Mouse (Mus musculus): ENCODE data around the gene Ints4. TPM values are rescaled to one million over a fixed set of nuclear protein-coding genes. Genes with fewer than 3 reads are reported as not detected.

Ints4 gene
- polyA plus RNA-seq, 1 experiment from 2014 or later: 61.3 TPM

DNA sequence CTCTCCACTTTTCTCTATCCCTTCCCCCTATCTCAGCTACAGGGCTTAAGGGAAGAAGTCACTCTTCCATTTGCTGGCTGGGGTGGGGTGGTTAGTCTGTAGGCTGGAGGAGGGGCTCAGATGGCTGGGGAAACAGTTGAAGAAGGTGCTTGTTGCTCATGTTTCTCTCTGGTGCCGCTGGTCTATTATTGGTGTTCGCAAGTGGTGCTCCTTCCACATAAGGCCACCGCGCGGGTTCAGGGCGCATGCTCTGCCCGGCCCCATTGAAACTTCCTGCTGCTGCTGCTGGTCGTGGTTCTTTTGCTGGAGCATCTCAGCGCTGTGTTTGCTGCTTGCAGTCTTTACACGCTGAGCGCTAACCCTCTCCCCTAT lies 100.1 kb downstream of the Ints4 start:
- Histone ChIP-seq H3K27me3 (ENCODE audit: control insufficient read depth, insufficient read depth, low read length) (no peaks in the 10 kb centered on the region), H3K27ac (ENCODE audit: low read length) (peak overlapping the region; percentile 99), H3K36me3 (ENCODE audit: control insufficient read depth, insufficient read depth, low read length) (no peaks in the 10 kb centered on the region), H3K9ac (replicated peaks; ENCODE audit: low read depth, low read length) (peak overlapping the region; percentile 99), H3K9me3 (ENCODE audit: control insufficient read depth, low read depth, low read length) (no peaks in the 10 kb centered on the region), H3K4me1 (ENCODE audit: control insufficient read depth, insufficient read depth, low read length) (peaks cover 11% of the 10 kb centered on the region; the same call in 1 of the 2 replicates), H3K4me3 (ENCODE audit: low read depth, low read length) (peak overlapping the region; percentile 100), H3K4me2 (replicated peaks; ENCODE audit: low read depth, low read length) (peak overlapping the region; percentile 73)
- ATAC-seq (ENCODE audit: insufficient number of reproducible peaks, insufficient read depth, low FRiP score, low read depth): peak; percentile 49
- 1% methylated on average over 11 of the region's 11 CpGs for WGBS

DNA sequence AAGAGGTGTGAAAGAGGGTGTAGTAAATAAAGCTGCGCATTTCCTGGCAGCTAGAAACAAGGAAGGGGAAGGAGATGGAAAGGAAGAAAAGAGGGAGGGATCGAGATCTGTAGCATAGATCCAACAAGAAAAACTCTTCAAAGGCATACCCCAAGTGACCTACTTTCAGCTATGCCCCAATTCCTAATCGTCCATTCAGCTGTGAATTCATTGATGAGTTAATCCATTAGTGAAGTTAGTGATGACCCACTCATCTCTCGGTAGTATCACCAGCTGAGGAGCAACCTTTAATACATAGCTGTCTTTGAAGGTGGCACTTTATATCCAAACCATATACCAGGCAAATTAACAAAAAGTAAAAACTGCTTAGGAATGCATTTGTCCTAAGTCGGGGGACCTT lies 107.8 kb downstream of the Ints4 start:
- H3K36me3 ChIP-seq (ENCODE audit: control insufficient read depth, insufficient read depth, low read length): no peaks in the 10 kb centered on the region
- no peak overlapping the region for H3K9ac ChIP-seq (replicated peaks; ENCODE audit: low read depth, low read length)
- H3K4me3 ChIP-seq (ENCODE audit: low read depth, low read length): no peak overlapping the region
- H3K4me2 ChIP-seq (replicated peaks; ENCODE audit: low read depth, low read length): no peak overlapping the region
- H3K9me3 ChIP-seq (ENCODE audit: control insufficient read depth, low read depth, low read length): no peaks in the 10 kb centered on the region
- 80% methylated on average over 5 of the region's 5 CpGs for WGBS
- no peaks in the 10 kb centered on the region for H3K27me3 ChIP-seq (ENCODE audit: control insufficient read depth, insufficient read depth, low read length)
- peaks cover 25% of the 10 kb centered on the region for H3K4me1 ChIP-seq (ENCODE audit: control insufficient read depth, insufficient read depth, low read length)
- H3K27ac ChIP-seq (ENCODE audit: low read length): no peak overlapping the region
- ATAC-seq (ENCODE audit: insufficient number of reproducible peaks, insufficient read depth, low FRiP score, low read depth): no peak

GRCm38 (mm10) chr7:97590488-97590887 lies 109.7 kb downstream of the Ints4 start:
- WGBS: 9% methylated on average over 3 of the region's 3 CpGs
- H3K9ac ChIP-seq (replicated peaks; ENCODE audit: low read depth, low read length): no peak overlapping the region
- no peak overlapping the region for H3K27ac ChIP-seq (ENCODE audit: low read length)
- H3K27me3 ChIP-seq (ENCODE audit: control insufficient read depth, insufficient read depth, low read length): no peaks in the 10 kb centered on the region
- H3K36me3 ChIP-seq (ENCODE audit: control insufficient read depth, insufficient read depth, low read length): no peaks in the 10 kb centered on the region
- H3K4me2 ChIP-seq (replicated peaks; ENCODE audit: low read depth, low read length): no peak overlapping the region
- no peak overlapping the region for H3K4me3 ChIP-seq (ENCODE audit: low read depth, low read length)
- H3K4me1 ChIP-seq (ENCODE audit: control insufficient read depth, insufficient read depth, low read length): peaks cover 25% of the 10 kb centered on the region
- ATAC-seq (ENCODE audit: insufficient number of reproducible peaks, insufficient read depth, low FRiP score, low read depth): no peak
- no peaks in the 10 kb centered on the region for H3K9me3 ChIP-seq (ENCODE audit: control insufficient read depth, low read depth, low read length)

Other genes with a start within 250 kb of the Ints4 start
- gene Usp35, start 148.9 kb upstream of the Ints4 start, polyA plus RNA-seq (2014; fragmentation: Nextera tagmentation; extraction: Ambion mirVana): 3.4 and 3.6 TPM in 2 replicates
- 5.8 and 6.6 TPM in 2 replicates for gene Kctd21, start 148.6 kb upstream of the Ints4 start, polyA plus RNA-seq (2014; fragmentation: Nextera tagmentation; extraction: Ambion mirVana)
- gene Alg8, start 109.3 kb upstream of the Ints4 start, polyA plus RNA-seq (2014; fragmentation: Nextera tagmentation; extraction: Ambion mirVana): 38.3 and 40.5 TPM in 2 replicates
- 376 and 384 TPM in 2 replicates for gene Ndufc2, start 81.0 kb upstream of the Ints4 start, polyA plus RNA-seq (2014; fragmentation: Nextera tagmentation; extraction: Ambion mirVana)
- gene Thrsp, start 63.2 kb upstream of the Ints4 start, polyA plus RNA-seq (2014; fragmentation: Nextera tagmentation; extraction: Ambion mirVana): 0.39 and 1.0 TPM in 2 replicates
- gene Kctd14, start 29.6 kb upstream of the Ints4 start, polyA plus RNA-seq (2014; fragmentation: Nextera tagmentation; extraction: Ambion mirVana): 10.8 and 12.6 TPM in 2 replicates
- gene Aamdc, start 98.5 kb downstream of the Ints4 start, polyA plus RNA-seq (2014; fragmentation: Nextera tagmentation; extraction: Ambion mirVana): 56.8 and 62.4 TPM in 2 replicates
- 26.8 and 33.3 TPM in 2 replicates for gene Rsf1, start 98.9 kb downstream of the Ints4 start, polyA plus RNA-seq (2014; fragmentation: Nextera tagmentation; extraction: Ambion mirVana)
- 179 and 182 TPM in 2 replicates for gene Clns1a, start 215.7 kb downstream of the Ints4 start, polyA plus RNA-seq (2014; fragmentation: Nextera tagmentation; extraction: Ambion mirVana)